Mouse (Mus musculus) frontal cortex, postnatal 36 days (tissue): ENCODE results near the gene Prx.

Experiments used
- DNase-seq, 2 experiments: peaks; one replicate each; pipeline ENCODE4 v3.0.0; 2022; ENCODE audit warnings: low spot score in 2 of 2

Prx gene

DNA sequence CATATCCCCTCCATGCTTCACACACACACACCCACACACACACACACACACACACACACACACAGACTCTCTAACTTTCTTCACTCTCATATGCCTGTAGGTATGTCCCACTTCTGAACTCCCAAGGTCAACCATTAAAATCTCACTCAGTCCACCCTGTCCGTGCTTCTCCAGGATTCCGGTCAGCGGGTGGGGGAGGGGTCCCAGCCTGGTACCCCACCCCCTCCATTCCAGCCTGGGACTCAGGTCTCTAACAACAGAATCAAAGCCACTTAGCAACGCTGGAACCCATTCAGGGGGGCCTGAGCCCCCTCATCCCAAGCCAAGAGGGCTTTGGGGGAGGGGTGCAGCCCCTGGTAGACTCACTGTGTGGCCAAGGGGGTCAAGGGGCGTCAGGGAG is 23.8 kb downstream of the Prx start, which contains the start of gene Hipk4:
Gene Hipk4, plus strand, starts transcription at position 301 of the 400 bp plus-strand sequence.
- DNase-seq, result no peak

DNA sequence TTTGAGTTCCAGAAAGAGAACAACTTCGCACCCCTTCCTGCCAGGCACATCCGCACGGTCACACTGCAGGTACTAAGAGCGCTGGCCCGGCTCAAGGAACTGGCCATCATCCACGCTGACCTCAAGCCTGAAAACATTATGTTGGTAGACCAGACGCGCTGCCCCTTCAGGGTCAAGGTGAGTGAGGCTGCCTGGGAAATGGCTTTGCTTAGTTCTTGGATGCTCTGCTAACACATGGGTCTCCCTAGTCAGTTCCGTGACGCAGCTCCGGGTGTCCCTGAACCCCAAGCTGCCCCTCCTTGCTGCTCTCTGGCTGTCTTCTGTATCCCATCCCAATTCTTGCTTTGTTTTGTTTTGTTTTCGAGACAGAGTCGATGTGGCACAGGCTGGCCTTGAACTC is 24.7 kb downstream of the Prx start:
- no peak for DNase-seq

DNA sequence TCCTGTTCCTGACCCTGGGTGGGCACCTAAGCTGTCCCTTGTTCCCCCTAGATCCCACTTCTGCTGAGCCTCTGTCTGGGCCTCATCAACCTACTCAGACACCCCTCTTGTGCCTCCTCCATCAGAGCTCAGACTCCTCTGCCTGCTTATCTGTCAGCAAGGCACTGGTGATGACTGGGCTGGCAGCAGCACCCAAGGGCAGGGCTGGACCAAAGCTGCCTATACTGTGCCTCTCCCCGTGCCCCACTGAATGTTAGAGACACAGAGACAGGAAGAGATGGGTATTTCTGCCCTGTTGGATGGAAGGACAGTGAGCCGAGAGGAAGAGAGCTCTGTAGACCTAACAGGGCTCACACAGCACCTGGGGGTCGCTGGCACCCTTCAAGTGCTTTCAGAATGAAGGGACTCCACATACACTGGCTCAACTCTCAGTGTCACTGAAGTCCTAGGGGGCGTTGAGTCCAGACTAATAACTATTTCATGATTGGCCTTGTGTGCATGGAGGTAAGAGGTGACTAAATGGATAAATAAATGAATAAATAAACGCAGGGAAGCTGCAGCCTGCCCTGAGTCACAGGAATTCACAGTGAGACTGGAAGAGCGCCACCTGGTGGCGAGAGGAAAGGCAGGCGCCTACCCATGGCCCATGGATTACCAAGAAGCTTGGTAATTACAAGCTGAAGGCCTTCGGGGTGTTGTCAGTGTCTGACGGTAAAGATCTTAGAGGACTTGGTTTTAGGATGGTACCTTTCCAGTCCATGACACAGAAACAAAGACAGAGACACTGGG is 27.1 kb downstream of the Prx start:
- peak in 1 of 2 experiments; percentile 84 for DNase-seq

DNA sequence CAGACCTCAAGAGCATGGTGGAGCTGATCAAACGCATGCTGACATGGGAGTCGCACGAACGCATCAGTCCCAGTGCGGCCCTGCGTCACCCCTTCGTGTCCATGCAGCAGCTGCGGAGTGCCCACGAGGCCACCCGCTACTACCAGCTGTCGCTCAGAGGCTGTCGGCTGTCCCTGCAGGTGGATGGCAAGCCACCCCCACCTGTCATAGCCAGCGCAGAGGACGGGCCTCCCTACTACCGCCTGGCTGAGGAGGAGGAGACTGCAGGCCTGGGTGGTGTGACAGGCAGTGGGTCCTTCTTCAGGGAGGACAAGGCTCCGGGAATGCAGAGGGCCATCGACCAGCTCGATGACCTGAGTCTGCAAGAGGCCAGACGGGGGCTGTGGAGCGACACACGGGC is 29.9 kb downstream of the Prx start:
- no peak for DNase-seq

DNA sequence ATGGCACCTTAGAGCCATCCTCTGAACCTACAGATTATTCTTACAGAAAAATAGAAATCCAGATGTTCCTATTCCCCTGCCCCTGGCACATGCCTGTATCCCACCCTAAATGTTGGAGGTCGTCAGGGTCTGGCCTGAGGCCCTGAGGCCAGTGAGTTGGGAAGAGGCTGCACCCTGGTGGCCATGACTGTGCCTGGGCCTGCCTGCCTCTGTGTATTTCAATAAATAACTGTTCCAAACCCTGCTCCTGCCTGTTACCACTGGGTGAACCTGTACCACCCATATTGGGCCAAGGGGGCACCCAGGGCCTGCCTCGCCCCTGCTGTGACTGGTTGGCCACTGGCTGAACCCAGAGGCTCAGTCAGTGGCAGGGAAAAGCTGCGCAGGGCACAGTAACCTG is 31.8 kb downstream of the Prx start:
- no peak for DNase-seq

DNA sequence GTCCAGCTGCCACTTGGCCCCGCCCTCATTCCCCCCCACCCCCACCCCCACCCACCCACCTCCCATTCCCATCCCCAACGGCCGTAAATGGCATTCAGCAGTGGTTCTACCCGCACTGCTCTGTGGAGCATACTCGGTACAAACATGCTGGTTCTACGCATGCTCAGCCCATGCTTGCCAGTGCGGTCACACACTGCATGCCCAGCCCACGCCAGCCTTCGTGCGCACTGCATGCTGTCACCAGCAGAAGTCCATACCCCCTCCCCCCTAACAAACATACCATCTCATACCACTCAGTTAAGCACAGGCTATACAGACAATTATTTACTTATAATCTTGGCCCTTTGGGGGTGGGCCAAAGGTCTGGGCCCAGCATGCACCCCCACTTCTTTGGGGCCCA is 32.6 kb downstream of the Prx start:
- no peak for DNase-seq

DNA sequence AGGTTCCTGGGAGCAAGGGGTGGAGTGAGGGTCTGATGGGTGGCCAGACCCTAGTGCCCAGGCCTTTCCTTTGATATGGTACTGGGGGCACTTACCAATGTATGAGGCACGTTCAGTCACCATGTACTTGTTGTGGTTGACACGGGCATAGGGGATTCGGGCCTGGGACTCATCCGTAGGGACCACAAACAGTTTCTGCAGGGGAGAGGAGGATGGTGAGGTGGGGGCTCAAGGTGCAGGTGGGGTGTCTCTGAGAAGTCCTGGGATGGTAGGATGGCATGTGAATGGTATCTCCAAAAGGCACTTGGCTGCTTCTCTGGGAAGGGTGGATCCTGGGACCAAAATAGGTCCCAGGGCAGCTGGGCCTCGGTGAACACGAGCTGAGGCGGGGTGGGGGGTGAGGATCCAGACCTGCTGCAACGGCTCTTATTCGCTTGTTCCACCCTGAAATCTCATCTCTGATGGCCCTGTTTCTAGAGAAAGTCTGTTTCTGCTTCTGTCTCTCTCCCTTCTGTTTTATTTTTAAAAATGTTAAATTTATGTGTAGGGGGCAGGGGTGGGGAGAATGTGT is 33.4 kb downstream of the Prx start:
- DNase-seq, result no peak

DNA sequence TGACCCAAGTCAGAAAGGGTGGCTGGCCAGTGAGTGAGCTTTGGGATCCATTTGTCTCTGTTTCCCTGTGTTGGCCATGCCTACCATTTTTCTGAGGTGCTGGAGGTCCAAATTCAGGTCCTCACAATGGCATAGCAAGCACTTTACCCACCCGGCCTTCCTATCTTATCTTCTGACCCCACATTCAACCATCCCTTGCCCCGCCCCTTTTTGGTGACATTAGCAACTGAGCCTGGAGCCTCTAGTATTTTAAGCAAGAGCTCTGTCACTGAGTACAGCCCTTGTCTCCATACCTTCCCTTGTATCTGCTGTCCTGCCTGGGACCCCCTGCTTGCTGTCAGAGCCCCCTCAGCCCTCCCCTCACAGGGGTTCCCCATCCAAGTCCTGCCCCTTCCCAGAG is 36.3 kb downstream of the Prx start:
- no peak for DNase-seq

DNA sequence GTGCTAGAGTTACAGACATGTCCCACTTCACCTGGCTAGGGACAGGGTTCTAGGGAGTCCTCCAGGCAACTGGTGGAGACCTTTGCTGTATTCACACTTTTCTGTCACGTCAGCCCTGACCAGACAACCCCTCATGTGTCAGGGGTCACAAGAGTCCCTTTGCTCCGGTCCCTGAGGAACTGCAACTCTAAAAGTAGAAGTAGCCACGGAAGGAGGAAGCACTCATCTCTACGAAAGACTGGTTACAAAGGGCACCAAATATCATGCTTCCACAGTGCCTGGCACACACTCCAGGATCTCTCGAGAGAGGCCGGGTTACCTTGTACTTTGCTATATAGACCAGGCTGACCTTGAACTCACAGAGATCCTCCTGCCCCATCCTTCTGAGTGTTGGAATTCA is 37.5 kb downstream of the Prx start:
- DNase-seq, result no peak

DNA sequence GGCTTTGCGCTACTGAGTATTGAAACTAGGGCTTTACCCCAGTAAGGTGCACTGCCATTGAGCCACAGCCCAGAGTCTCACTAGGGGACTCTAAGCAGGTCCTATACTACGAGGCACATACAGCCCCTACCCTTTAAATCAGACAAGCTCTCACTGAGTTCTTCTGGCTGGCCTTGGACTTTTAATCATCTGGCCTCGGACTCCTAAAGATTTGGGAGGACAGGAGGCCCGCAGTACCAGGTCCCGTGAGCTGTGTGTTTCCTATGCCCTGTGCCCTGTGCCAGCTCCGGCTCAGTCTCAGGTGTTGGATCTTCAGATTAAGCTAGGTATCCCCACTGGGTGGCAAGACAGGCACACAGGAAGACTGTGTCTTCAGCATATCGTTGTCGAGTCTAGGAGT is 38.9 kb downstream of the Prx start:
- no peak for DNase-seq

DNA sequence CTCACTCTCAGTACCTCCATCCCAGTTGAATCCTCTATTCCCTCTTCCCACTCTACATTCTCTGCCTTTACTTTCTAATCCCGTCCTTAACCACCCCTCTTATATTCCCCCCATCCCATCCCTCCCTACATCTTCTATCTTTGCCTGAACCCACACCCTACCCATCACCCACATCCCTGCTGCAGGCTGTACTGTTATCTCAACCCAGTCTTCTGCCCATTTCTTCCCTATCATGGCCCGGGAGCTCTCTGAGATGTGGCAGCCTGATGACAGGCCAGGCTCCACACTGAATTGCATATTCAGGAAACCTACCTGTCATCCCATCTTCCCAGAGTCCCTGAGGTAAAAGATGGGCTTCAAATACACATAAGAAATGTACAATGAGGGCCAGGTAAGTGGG is 39.7 kb downstream of the Prx start:
- no peak for DNase-seq

DNA sequence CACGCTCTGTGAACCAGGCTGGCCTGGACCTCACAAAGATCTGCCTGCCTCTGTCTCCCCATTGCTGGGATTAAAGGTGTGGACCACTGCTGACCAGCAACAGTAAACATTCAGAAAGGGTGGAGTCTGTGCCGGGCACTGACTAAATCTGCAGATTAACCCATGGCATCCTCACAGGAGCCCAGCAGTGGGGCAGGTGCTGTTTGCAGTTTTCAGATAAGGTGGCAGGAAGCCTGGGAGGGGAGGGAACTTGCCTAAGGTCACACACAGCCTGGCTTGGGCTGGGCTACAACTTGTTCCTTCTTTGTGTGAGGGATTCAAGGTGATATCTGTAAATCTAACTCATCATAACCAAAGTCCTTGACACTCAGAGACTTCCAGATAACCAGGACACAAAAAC is 41.4 kb downstream of the Prx start:
- no peak for DNase-seq

DNA sequence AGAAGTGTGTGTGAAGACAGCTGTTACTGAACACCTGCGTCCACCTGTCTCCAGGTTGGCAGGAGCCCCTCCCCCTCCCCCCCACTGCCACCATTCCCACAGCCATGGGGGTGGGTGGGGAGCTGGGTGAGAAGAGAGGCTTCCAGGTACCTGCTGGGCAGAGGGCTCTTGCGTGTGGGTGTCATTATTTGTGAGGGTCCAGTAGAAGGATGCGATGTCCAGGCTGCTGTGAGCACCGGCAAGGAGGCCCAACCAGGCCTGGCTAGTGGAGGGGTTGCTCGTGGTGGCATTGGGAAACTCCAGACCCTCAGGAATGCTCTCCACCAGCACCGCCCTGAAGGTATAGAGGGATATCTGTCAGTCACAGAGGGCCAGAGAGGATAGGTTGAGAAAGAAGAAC is 41.8 kb downstream of the Prx start:
- no peak for DNase-seq

DNA sequence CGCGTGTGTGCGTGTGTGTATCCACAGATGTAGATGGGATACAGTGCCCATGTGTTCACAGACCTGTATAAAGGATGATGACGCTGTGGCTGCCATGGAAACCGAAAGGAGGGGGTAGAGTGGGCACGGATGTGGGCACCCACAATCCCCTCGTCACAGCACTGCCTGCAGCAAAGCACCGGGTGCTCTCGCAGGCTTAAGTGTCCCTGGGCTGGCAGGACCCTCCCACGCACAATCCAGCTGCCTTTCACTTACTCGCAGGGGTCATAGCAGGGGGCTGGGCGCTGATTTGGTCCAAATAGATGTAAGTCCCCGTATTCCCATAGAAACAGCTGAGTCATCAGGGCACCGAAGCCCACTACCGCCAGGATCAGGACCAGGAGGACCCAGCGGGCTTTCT is 42.3 kb downstream of the Prx start:
- peak; percentile 85 to 95 for DNase-seq

DNA sequence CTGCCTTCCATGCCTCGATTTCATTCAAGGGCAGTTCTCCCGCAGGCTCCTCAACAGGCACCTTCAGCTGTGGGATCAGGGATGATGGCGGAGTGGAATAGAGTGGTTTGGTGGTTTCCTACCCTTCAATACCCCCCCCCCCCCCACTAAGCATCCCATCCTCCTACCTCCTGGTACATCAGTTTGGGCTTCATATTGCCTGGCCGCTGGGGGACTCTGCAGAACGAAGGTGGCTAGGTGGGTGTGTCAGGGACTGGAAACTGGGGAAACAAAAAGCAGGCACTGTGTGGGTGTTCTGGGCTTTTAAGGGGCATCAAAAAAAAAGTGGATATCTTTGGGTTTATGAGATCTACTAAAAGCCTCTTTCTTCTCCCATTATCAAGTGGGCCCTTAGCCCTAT is 42.8 kb downstream of the Prx start:
- no peak for DNase-seq

DNA sequence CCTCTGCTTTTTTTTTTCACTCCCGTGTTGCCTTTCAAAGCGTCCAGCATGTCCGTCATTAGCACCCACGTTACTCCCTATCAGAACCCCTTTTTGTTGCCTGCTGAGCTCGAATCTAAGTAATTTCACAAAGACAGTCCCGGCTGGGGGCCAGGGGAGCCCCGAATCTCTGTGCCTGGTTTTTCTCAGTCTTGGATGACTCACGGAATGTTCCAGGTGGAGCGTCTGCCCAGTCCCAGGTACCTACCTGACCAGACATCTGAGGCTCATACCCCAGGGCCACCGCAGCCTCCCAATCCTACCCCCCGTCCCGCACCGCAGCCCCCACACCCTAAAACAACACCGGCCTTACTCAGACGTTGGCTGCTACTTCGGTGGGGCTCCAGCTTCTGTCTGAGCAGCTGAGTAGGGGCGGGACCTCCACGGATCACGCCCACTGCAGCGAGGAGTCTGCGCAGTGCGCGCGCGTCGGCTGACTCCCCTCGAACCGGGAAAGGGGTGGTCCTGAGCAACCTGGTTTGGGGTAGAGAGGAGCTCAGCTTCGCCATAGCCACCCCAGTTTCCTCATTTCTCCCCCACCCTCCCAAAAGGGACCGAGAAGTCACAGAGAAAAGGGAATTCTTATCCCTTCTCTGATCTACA is 43.4 kb downstream of the Prx start:
- DNase-seq, result peak; percentile 93

DNA sequence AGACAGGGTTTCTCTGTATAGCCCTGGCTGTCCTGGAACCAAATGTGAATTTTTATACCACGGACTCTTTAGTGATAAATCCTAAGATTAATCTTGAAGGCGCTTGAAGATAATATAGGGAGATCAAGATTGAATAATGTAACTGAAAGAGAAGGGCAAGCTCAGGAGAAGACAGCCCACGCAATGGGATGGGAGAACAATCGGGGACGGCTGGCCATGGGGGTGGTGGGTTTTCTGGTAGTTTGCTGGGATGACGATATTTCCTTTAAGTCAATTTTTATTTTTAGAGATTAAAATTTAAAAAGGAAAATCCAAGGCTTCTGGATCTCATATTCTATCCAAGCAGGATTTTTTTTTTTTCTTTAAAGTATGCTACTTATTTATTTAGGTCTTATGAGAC is 43.9 kb downstream of the Prx start:
- no peak for DNase-seq

DNA sequence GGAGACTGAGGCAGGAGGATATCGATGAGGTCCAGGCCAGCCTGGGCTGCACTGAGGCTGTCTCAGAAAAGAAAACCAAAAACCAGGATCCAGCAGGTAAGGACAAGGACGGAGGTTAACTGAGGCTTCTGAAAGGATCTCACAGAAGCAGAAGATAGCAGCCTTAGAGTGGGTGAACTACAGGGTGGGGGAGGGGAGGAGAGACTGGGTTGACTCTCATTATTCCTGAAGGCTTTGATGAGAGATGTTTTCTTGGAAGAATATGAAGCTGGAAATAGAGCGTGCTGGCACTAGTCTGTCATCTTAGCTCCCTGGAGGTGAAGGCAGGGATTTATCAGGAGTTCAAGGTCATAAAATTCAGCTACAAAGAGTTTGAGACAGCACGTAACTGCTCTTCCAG is 44.7 kb downstream of the Prx start:
- DNase-seq, result no peak

DNA sequence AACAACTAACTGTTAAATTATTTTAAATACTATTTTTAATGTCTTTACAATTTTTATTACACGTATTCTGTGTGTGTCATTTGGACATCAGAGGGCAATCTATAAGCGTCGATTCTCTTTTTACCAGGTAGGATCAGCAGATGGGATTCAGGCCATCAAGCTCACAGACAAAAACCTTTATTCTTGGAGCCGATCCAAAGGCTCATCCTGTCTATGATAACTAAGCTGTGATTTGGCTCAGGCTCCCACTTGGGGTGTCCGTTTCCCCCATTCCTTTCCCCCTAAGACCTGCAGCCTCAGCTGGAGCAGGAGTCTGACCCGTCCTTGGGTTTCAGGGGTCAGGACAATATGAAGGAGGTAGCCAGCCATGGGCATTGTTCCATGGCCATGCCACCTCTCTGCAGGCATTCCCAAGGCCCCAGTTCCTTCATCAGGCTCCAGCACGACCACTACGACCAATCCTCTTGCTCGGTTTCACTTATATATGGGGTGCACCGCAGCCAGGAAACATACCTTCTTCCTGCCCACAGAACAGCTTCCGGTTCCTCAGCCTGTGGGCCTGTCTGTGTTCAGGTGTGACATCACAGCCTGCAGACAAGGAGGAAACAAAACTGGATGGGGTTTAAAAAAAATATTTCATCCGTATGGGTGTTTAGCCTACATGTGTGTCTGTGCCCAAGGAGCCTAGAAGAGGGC is 45.7 kb downstream of the Prx start:
- DNase-seq, result no peak

DNA sequence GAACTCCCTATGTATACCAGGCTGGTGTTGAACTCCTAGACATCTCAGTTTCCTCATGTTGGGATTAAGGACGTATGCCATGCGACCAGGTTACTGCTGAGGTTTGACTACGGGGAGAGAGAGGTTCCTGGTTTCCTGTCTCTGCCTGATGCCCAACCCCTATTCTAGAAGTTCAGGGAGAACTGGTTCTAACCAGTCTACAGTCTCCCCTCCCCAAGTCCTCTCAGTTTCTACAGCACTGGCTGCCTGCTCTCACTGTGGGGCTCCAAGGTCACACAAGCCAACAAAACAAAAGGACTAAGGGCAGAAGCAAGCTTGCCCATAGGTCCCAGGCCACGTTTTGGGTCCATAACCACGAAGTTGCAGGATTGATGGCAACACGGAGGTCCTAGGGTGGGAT is 50.5 kb downstream of the Prx start:
- DNase-seq, result no peak

DNA sequence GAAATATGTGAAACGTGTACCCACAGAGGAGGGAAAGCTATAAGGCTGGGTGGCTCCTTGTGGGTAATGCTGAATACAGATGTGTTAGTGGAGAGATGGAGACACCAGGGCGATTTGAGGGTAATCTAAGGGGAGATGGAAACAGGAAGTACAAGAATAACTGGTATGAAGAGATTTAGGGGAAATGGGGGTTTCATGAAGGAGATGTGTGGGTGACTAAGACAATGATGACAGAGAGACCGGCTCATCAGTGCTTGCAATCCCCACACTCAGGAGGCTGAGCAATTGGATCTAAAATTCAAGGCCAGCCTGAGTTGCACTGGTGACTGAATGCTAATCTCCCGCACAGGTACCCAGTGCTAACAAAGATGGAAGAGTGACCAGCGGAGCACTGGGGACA is 52.9 kb downstream of the Prx start:
- no peak for DNase-seq

DNA sequence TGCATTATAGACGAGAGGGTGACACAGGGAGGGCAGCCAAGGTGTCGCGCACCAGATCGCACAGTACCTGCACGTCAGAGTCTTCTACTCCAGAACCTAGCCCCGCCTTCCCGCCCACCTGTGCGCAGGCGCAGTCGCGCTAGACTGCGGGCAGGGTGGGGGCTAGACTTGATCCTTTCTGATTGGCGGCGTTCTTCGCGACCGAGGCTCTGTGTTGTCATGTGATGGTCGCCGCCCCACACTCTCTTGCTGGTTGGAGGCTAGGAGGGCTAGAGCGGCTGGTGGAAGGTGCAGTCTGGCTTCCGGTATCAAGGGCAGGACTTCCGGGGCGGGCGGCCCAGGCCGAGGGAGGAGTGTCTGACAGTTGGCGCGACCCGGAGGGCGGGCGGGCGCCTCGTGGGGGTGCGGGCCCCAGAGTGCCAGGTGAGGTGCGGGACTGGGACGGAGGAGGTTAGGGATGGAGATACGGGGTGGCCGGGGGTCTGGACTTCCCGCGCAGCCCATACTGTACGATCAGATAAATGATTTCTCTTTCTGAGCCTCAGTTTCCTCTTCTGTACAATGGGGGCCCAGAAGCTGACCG is 53.9 kb downstream of the Prx start, which contains the start of the genes Pld3 and 2310022A10Rik:
Gene Pld3, minus strand, starts transcription at position 288 of the 583 bp plus-strand sequence.
Gene 2310022A10Rik, plus strand, starts transcription at position 303 of the 583 bp plus-strand sequence.
- DNase-seq, result peak; percentile 97
